Mouse (Mus musculus): ENCODE measurements at regions not wholly inside any gene's neighbourhood (a gene's known extent, or its start where the extent isn't known, plus 50 kb on each side); places are given as distances from the start of the nearest gene placed in this dataset.

DNA sequence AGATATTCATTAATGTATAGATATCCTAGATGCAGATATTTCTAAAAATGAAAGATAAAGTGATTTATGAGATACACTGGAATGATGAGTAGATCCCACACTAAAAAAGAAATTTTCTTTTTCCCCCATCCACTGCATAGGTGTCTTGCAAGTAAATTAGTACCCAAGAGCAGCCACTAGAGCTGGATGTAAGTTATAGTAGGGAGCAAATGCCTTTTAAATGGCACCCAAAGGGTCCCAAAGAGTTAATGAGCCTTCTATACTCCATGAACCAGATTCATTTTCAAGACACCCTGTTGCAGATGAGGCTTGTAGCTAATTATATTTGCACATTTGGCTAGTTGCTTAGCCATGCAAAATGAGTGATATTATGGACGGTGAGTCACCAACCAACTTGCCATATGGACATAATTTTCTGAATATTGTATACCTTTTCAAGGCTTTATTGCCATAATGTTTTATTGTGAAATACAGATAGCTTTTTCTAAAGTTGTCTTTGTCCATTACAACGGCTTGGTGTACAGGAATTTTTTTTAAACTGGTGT, 1686.1 kb upstream of the B3galt2 start:
- TF ChIP-seq POLR2A (IDR thresholded peaks at IDR 0.05; ENCODE audit: control insufficient read depth, low read depth, low read length) (no peak), CTCF (IDR thresholded peaks at IDR 0.05; ENCODE audit: control insufficient read depth, insufficient read depth, insufficient replicate concordance, low read depth, low read length) (no peak)

DNA sequence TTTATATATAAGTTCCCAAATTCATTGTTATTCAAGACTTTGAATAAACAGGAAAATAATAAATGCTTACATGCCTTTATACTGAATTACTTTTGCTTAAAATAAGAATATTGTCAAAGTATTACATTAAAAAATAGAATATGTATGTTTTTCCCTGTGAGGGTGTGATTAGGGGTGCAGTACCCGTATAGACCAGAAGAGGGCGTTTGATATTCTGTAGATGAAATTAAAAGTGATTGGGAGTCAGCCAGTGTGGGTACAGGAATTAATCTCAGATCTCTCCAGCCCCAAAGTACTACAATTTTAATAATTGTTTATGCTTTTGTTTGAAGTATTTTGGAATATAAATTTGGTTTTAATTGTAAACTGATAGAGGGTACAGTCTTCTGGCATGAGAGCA, 1678.7 kb upstream of the B3galt2 start:
- H3K27me3 ChIP-seq (ENCODE audit: control insufficient read depth, insufficient read depth, low read length) = no peaks in the 10 kb centered on the region

More for the DNA sequence above, 1686.1 kb upstream of the B3galt2 start:
- Histone ChIP-seq H3K4me1 (ENCODE audit: control insufficient read depth, insufficient read depth, low read length) (no peaks in the 10 kb centered on the region), H3K27me3 (ENCODE audit: control insufficient read depth, insufficient read depth, low read length) (no peaks in the 10 kb centered on the region), H3K4me3 (ENCODE audit: control insufficient read depth, low read depth, low read length) (no peak overlapping the region), H3K36me3 (ENCODE audit: control insufficient read depth, insufficient read depth, low read length) (no peaks in the 10 kb centered on the region), H3K27ac (ENCODE audit: control insufficient read depth, insufficient read depth, low read depth, low read length) (no peak overlapping the region)

DNA sequence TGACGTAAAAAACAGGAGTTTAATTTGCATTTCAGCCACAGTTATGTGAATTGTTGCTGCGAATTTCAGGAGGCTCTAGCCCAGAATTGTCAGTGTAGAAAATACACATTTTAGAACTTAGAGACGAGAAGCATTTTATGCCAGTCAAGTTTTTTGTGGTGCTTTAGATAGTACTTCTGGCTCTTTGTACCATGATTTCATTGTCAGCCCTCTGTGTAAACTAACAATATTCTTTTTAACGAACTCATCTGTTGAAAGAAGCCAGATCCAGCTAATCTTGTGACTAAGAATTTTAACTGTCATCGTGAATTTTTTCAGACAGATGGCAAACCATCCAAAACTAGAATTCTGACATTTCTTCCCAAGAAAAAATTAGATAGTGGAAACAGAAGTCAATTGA, 1672.3 kb upstream of the B3galt2 start:
- Histone ChIP-seq H3K27ac (ENCODE audit: control insufficient read depth, insufficient read depth, low read depth, low read length) (no peak overlapping the region), H3K36me3 (ENCODE audit: control insufficient read depth, insufficient read depth, low read length) (no peaks in the 10 kb centered on the region), H3K27me3 (ENCODE audit: control insufficient read depth, insufficient read depth, low read length) (no peaks in the 10 kb centered on the region), H3K4me1 (ENCODE audit: control insufficient read depth, insufficient read depth, low read length) (no peaks in the 10 kb centered on the region), H3K4me3 (ENCODE audit: control insufficient read depth, low read depth, low read length) (no peak overlapping the region)
- TF ChIP-seq POLR2A (IDR thresholded peaks at IDR 0.05; ENCODE audit: control insufficient read depth, low read depth, low read length) (no peak), CTCF (IDR thresholded peaks at IDR 0.05; ENCODE audit: control insufficient read depth, insufficient read depth, insufficient replicate concordance, low read depth, low read length) (no peak)

More for the DNA sequence above, 1678.7 kb upstream of the B3galt2 start:
- H3K4me1 ChIP-seq (ENCODE audit: control insufficient read depth, insufficient read depth, low read length) = no peaks in the 10 kb centered on the region
- TF ChIP-seq CTCF (IDR thresholded peaks at IDR 0.05; ENCODE audit: control insufficient read depth, insufficient read depth, insufficient replicate concordance, low read depth, low read length) (no peak), POLR2A (IDR thresholded peaks at IDR 0.05; ENCODE audit: control insufficient read depth, low read depth, low read length) (no peak)
- H3K36me3 ChIP-seq (ENCODE audit: control insufficient read depth, insufficient read depth, low read length) = no peaks in the 10 kb centered on the region
- no peak overlapping the region for H3K4me3 ChIP-seq (ENCODE audit: control insufficient read depth, low read depth, low read length)
- H3K27ac ChIP-seq (ENCODE audit: control insufficient read depth, insufficient read depth, low read depth, low read length) = no peak overlapping the region

DNA sequence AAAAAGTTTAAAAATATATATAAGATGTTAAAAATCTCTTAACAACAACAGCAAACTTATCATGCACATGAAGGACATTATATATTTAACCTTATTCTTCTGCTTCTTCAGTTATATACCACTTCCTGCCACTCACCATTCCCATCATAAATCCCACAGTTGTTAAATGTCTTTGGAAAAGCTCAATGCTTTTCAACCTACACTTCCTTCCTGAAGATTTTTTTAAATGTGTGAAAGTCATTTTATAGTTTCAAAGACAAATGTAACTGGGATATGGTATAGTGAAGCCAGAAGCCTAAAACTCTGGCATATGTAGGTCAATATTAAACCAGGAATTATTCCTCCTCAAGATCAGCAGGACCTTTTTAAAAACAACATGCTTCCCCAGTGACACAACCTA, 1666.1 kb upstream of the B3galt2 start:
- TF ChIP-seq CTCF (IDR thresholded peaks at IDR 0.05; ENCODE audit: control insufficient read depth, insufficient read depth, insufficient replicate concordance, low read depth, low read length) = no peak
- TF ChIP-seq POLR2A (IDR thresholded peaks at IDR 0.05; ENCODE audit: control insufficient read depth, low read depth, low read length) = no peak
- no peaks in the 10 kb centered on the region for H3K36me3 ChIP-seq (ENCODE audit: control insufficient read depth, insufficient read depth, low read length)
- H3K4me3 ChIP-seq (ENCODE audit: control insufficient read depth, low read depth, low read length) = no peak overlapping the region

DNA sequence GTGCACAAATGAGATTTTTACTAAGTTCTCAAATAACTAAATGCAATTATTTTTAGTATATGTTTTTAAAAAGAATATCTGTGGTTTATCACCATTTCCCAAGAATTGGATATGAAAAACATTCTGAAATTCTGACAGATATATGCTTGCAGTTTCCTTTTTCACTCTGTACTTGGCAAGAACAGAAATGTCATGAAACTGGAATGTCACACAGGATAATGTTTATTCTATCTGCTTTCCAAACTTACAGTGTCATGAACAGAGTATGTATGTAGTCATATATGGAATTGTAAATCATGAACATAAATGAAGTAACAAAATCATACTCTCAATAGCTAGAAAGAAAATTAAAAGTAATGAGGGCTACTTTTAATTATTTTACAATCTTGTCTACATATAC, 1640.7 kb upstream of the B3galt2 start:
- no peaks in the 10 kb centered on the region for H3K27me3 ChIP-seq (ENCODE audit: control insufficient read depth, insufficient read depth, low read length)
- H3K27ac ChIP-seq (ENCODE audit: control insufficient read depth, insufficient read depth, low read depth, low read length) = no peak overlapping the region
- TF ChIP-seq POLR2A (IDR thresholded peaks at IDR 0.05; ENCODE audit: control insufficient read depth, low read depth, low read length) = no peak
- no peak for TF ChIP-seq CTCF (IDR thresholded peaks at IDR 0.05; ENCODE audit: control insufficient read depth, insufficient read depth, insufficient replicate concordance, low read depth, low read length)

More for the DNA sequence above, 1666.1 kb upstream of the B3galt2 start:
- Histone ChIP-seq H3K4me1 (ENCODE audit: control insufficient read depth, insufficient read depth, low read length) (no peaks in the 10 kb centered on the region), H3K27me3 (ENCODE audit: control insufficient read depth, insufficient read depth, low read length) (no peaks in the 10 kb centered on the region), H3K27ac (ENCODE audit: control insufficient read depth, insufficient read depth, low read depth, low read length) (no peak overlapping the region)

DNA sequence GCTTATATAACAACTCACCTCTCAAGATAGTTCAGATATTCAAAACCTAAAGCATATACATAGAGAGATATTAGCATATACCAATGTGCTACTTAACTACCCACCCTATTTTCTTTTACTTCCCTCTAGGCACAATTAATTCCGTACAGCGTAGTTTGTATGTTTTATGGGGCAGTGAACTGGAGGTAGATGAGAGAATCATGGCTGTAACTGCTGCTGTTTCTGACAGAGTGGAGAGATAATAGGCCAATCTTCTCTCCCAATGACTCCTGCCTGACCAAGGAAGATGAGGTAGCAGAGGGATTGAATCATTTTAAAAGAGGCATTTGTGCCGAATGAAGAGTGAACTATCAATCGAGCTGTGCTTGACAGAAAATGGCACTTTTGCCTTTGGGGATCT, 1640.1 kb upstream of the B3galt2 start:
- no peaks in the 10 kb centered on the region for H3K36me3 ChIP-seq (ENCODE audit: control insufficient read depth, insufficient read depth, low read length)
- no peak overlapping the region for H3K27ac ChIP-seq (ENCODE audit: control insufficient read depth, insufficient read depth, low read depth, low read length)
- no peak overlapping the region for H3K4me3 ChIP-seq (ENCODE audit: control insufficient read depth, low read depth, low read length)
- H3K4me1 ChIP-seq (ENCODE audit: control insufficient read depth, insufficient read depth, low read length) = no peaks in the 10 kb centered on the region
- H3K27me3 ChIP-seq (ENCODE audit: control insufficient read depth, insufficient read depth, low read length) = no peaks in the 10 kb centered on the region
- TF ChIP-seq POLR2A (IDR thresholded peaks at IDR 0.05; ENCODE audit: control insufficient read depth, low read depth, low read length) (no peak), CTCF (IDR thresholded peaks at IDR 0.05; ENCODE audit: control insufficient read depth, insufficient read depth, insufficient replicate concordance, low read depth, low read length) (no peak)

More for the DNA sequence above, 1640.7 kb upstream of the B3galt2 start:
- Histone ChIP-seq H3K4me3 (ENCODE audit: control insufficient read depth, low read depth, low read length) (no peak overlapping the region), H3K4me1 (ENCODE audit: control insufficient read depth, insufficient read depth, low read length) (no peaks in the 10 kb centered on the region), H3K36me3 (ENCODE audit: control insufficient read depth, insufficient read depth, low read length) (no peaks in the 10 kb centered on the region)

DNA sequence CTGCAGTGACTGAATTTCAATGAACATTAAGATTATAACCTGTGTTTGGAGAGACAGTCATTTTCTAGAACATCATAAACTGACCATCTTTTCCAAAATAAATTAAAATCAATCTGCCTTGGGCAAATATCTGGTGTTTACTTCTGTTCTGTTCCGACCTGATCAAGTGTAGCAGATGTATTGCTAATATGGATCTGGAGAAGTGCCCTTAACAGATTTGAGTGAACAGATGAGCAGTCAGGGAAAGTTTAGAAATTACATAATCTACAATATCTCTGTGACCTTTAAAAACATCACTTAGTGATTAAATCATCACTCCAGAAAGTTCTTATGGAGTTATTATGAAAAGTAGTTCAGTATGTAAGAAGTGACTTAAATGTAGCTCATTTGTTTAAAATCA, 1634.1 kb upstream of the B3galt2 start:
- Histone ChIP-seq H3K27ac (ENCODE audit: control insufficient read depth, insufficient read depth, low read depth, low read length) (no peak overlapping the region), H3K4me1 (ENCODE audit: control insufficient read depth, insufficient read depth, low read length) (no peaks in the 10 kb centered on the region), H3K36me3 (ENCODE audit: control insufficient read depth, insufficient read depth, low read length) (no peaks in the 10 kb centered on the region), H3K4me3 (ENCODE audit: control insufficient read depth, low read depth, low read length) (no peak overlapping the region), H3K27me3 (ENCODE audit: control insufficient read depth, insufficient read depth, low read length) (no peaks in the 10 kb centered on the region)
- no peak for TF ChIP-seq POLR2A (IDR thresholded peaks at IDR 0.05; ENCODE audit: control insufficient read depth, low read depth, low read length)
- TF ChIP-seq CTCF (IDR thresholded peaks at IDR 0.05; ENCODE audit: control insufficient read depth, insufficient read depth, insufficient replicate concordance, low read depth, low read length) = no peak

DNA sequence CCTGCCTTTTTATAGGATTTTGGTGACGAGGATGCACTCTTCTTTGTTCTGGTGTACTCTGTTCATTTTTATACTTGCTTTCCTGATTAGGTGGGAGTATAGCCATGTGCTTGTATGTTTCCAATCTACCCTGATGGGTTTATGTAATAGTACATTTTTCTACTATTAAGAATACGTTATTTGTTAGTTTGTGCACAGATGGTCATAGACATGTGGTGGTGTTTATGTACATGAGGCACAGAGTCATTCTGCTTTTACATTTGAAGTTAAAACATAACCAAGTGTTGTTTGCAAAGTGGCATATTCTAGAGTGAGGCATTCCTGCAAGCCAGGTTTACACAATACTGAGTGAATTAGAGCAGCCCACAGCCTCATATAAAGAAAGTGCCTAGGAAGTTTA, 1597.7 kb upstream of the B3galt2 start:
- H3K36me3 ChIP-seq (ENCODE audit: control insufficient read depth, insufficient read depth, low read length) = no peaks in the 10 kb centered on the region
- no peak overlapping the region for H3K4me3 ChIP-seq (ENCODE audit: control insufficient read depth, low read depth, low read length)
- no peak for TF ChIP-seq CTCF (IDR thresholded peaks at IDR 0.05; ENCODE audit: control insufficient read depth, insufficient read depth, insufficient replicate concordance, low read depth, low read length)
- H3K27me3 ChIP-seq (ENCODE audit: control insufficient read depth, insufficient read depth, low read length) = no peaks in the 10 kb centered on the region
- H3K4me1 ChIP-seq (ENCODE audit: control insufficient read depth, insufficient read depth, low read length) = no peaks in the 10 kb centered on the region
- no peak overlapping the region for H3K27ac ChIP-seq (ENCODE audit: control insufficient read depth, insufficient read depth, low read depth, low read length)

Data from testis, adult 2 months (tissue).